Mouse (Mus musculus) frontal cortex, adult (tissue): Measurements from ENCODE around the gene Snx21.

ENCODE experiments used
- ATAC-seq: cut with Nextera tagmentation; 2 replicates; pipeline ENCODE4 v1.9.2; 2017; ENCODE audit warnings: mild to moderate bottlenecking, moderate library complexity, mixed read lengths; ENCODE audit not compliant: low TSS enrichment

Gene Snx21

DNA sequence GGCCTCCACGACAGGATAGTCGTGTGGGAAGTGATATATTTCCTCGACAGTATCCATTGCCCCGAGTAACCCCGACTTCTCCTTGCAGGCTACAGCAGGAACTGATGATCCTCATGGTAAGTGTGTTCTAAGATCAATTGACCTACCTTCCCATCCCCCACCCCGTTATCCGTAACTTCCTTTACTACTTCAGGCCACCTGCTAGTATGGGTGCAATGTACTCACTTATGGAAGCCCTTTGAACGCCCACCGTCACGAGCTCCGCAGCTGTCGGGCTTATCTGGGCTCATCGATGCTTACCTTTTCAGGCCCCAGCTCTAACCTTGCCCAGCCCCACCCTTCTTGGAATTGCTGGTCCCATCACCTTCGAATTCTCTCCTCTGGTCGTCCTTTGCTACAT lies 15.3 kb upstream of the Snx21 start:
- ATAC-seq: no peak

DNA sequence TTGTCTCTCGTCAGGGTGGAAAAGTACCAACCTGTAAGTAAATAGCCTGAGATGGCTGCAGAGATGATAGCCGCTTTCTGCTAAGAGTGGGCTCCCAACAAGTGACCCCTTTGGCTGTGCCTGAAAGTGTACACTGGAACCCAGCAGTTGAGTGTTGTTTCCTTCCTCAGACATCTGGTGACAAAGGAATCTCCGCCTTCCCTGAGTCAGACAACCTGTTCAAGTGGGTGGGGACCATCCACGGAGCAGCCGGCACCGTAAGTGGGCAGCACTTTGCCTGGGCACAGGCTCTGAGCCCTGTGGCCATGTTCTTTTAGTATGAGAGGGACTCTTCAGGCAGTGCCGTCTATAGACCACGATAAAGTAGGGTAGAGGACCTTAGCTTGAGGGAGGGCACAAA lies 14.5 kb upstream of the Snx21 start:
- no peak for ATAC-seq

DNA sequence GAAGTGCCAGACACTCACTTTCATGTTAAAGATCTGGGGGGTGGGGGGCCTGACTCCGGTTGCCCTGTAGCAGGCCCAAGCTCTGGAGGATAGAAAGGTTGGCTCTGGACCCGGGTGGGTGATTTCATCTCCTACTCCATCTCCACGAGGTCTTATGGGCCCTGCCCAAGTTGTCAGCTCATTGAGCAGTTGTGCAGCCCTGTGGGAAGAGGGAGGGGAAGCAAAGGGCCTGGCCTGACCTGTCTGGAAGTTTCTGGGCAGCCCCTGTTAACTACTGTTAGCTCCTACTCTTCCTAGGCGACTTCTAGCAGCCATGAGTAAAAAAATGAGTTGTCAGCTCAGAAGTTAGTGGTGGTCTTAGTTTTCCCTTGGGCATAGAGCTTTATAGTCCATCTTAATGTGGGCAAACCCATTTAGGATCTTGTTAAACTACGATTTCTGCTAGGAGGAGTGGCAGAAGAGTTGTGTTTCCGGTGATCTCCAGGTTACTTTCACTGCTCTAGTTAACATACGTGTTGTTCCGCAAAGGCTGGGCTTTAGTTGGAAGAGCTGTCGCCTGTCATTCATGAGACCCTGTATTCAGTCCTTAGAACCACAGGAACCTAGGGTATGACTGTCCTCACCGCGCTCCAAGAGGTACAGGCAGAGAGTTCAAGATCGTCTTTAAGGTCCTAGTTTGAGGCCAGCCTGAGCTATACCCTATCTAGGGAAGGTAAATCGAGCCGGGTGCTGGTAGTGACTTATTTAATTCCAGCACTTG lies 12.2 kb upstream of the Snx21 start:
- no peak for ATAC-seq

DNA sequence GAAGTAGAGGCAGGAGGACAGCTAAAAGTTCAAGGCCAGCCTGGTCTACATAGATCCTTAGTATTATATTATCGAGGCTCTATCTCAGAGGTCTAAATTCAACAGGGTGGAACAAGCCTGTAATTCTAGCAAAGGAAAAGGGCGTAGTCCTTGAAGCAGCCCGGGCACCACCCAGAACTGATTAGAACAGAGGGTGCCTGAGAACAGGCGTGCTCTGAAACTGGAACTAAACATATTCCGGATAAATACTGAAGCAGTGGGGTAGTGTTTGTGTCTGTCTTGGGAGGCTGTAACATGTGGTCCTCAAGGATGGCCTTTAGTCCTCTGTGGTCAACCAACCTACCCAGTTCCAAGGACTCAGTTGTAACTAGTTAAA lies 11.6 kb upstream of the Snx21 start:
- ATAC-seq: no peak

DNA sequence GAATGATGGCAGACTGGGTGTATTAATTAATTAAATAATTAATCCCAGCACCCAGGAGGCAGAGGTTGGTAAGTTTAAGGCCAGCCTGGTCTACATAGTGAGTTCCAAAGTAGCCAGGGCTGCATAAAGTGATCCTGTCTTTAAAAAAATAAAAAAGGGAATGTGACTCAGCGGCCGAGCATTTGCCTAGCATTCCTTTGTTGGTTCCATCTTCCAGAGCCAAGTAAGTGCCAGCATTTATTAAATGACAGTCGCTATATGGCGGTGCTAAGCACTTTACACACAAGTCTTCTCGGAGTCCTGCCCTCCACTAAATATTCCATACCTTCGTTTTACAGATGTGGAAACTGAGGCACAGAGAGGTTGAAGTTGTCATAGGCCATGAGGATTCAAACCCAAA lies 9.5 kb upstream of the Snx21 start:
- ATAC-seq: no peak

DNA sequence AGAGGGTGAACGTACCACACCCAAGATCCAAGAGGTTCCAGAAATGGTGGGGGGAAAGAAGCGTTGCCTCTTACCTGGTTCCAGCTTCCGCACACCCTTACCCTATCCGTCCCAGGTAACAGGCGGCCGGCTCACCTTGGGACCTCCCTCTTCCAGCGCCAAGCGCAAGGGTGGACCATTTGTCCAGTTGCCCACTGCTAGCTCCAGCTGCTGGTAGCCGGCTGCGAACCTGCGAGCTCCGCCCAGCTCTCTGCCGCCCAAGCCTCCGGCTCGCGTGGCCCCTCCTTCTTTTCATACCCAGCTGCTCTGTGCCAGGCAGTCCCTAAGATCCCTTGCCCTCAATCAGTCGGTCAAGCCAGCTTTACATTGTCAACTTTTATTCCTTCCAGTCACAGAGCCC lies 8.8 kb upstream of the Snx21 start:
- no peak for ATAC-seq

DNA sequence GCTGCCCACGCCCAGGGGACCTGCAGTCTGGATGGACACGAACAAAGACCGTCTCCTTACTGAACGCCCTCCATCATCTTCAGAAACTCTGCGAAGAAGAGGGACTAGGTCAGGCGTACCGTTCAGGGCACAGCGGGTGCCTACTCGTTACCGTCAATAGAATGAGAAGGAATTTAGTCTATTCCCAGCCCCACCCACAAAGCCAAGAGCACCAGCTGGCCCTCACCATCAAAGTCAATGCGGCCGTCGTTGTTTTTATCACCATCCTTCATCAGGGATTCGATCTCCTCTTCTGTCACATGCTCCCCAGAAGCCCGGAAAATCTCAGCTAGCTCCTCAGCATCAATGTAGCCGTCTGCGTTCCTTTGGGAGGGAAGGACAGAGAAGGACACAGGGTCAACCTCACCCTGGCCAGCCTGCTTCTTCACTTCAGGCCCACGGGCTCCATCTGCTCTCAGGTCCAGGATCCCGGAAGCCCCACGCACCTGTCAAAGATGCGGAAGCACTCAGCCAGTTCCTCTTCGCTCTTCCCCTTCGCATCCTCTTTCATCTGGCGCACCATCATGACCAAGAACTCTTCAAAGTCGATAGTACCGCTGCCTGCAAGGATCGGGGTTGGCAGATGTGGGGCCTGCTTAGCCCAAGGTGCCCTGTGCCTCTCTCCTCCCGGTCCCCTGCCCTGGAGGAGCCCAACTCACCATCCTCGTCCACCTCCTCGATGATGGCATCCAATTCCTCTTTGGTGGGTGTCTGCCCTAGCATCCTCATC lies 8.2 kb upstream of the Snx21 start:
- ATAC-seq: no peak

DNA sequence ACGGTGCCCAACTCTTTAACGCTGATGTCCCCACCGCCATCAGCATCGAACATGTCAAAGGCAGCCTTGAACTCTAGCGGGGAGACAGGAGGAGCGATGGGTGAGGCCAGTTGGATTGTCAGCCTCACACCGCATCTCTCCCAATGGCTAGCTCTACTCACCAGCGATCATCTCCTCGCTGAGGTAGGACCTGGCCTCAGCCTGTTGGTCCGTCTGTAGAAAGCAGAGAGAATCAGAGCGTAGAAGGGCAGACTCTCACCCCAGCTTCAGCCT lies 7.7 kb upstream of the Snx21 start:
- no peak for ATAC-seq

DNA sequence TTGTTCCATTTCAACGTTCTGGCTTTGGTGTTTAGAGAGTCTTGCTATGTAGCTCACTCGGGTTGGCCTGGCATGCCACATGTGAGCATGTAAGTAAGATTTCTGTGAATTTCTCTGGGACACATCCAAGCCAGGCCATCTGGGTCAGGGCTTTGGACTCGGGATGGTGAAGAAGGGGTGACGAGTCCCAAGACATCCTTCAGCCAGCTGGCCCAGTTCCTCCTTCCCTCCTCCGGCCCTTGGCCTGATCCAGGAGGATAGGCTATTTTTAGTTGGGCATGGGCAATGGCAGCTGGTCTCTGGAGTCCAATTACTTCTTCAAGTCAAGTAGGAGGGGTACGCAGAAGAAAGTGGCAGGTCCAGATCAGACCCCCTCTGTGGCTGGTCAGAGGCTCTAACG lies 6.8 kb upstream of the Snx21 start:
- ATAC-seq: no peak

DNA sequence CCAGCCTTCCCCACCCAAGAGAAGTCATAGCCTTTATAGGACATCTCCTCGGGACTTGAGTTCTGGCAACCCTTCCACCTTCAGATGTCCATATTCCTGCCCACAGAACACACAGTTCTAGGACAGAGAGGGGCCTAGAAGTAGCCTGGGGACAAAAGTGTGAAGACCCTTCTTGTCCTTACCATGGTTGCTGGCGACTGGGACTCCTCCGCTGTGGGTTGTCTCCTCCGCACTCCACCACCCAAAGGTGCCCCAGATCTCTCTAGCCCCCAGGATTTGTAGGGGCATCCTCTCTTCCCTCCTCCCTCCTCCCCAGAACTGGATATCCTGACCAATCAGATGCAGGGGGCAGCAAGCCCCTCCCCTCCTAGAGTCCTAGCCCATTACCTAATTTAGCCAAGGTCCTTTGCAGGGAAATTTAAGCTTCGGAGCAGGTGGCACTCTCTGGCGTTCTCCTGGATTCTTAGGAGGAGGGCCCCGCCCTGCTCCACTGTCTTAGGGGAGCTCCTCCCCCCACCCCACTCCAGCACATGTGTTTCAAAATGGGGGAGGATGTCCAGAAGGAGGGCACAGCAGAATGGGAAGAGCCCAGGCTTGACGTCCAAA lies 6.0 kb upstream of the Snx21 start, which contains the start of gene Tnnc2:
Tnnc2 (minus strand) TSS at position 487 of the 606 bp plus-strand sequence.
- ATAC-seq: no peak

DNA sequence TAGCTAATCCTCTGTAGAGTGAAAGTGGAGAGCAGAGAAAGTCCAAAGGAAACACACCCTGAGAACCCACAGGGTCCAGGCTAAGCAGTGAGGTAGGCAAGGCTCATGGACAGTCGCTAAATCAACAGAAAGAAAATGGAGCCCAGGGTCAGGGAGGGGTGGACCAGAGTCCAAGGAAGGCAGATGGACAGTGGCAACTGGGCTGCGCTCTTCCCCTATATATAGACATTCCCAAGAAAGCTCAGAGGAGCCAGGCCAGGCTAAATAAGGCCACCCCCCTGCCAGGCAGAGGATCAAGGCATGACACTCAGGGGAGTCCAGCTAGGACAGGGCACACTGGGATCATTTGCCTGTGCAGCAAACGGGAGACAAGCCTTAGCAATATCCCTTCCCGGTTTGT lies 3.7 kb upstream of the Snx21 start:
- no peak for ATAC-seq

DNA sequence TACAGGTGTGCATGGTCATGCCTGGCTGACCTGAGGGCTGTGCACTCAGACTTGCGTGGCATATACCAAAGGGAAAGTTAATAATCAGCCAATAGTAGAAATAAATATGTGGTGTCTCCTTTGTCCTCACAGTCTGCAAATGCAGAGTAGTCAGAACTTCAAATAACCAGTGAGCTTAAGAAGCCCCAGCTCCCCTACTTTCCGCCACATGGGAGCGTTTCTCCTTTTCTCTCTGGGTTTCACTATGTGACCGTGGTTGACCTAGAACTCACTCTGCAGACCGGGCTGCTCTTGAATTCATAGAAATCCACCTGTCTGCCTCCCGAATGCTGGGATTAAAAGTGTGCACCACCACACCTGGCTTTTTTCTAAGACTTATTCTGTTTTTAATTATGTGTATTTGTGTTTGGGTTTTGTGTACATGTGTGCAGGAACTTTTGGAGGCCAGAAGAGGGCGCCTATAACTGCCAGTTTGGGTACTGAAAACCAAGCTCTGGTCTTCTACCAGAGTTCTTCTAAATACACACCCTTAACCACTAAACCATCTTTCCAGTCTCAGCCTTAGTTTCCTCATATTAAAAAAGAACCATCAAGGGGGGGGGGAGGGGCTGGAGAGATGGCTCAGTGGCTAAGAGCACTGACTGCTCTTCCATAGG lies 1.6 kb upstream of the Snx21 start:
- ATAC-seq: no peak

DNA sequence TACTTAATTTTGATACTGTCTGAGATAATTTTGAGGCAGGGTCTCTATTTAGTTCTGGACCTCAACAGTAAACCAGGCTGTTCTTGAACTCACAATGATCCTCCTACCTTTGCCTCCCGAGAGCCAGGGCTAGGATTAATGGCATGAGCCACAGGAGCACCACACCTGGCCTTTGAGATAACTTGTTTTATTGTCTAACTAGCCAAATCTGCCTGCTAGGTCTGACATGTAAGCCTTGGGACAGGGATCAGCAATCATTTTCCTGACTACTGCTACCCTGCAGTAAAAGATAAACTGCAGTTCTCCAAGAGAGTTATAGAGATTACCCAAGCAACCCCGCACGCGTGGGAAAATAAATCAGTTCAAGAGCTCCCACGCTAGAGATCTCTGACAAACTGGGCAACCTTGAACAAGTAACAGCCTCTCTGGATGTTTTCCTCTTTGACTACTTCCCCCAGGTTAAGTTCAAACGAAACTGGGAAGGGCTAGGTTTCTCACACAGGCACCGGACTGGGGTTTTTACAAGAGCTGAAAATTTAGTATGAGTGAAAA lies 678 bp upstream of the Snx21 start:
- ATAC-seq: no peak

DNA sequence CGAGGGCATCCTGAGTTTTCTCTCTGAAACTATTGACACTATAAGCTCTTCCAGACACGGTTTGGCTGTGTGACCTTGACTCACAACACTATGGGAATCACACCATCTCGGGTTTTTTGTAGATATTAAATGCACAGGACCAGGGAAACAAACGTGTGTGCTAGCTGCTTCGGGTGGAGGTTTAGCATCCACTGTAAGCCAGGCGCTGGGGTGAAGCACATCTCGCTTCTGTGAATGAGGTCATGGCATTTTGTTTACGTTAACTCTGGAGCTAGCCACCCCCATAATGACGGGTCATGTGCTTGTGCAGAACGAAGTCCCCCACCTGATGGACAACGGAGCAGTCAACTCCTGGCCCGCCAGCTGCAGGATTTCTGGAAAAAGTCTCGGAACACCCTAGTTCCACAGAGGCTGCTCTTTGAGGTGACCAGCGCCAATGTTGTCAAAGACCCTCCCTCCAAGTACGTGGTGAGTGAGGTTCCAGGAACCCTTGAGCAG lies 814 bp downstream of the Snx21 start:
- 0 out of 2 replicates have a peak, but pooled peaks have one; percentile 13 for ATAC-seq

DNA sequence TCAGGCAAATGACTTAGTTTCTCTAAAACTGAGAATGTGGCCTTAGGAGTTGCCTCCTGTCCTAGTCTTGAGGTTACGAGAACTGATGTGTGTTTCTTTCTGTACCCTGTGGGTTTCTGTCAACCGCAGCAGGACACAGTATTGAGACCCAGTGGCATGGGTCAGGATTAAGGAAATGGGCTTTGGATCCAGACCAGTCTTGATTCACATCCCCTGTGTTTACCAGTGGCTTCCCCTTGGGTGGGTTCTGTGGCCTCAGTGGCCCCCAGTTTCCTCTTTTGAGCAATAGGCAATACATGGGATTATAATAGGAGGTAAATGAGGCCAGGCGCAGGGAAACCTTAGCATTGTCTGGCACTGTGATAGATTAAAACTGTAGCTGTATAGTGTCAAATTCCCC lies 1.4 kb downstream of the Snx21 start:
- no peak for ATAC-seq

DNA sequence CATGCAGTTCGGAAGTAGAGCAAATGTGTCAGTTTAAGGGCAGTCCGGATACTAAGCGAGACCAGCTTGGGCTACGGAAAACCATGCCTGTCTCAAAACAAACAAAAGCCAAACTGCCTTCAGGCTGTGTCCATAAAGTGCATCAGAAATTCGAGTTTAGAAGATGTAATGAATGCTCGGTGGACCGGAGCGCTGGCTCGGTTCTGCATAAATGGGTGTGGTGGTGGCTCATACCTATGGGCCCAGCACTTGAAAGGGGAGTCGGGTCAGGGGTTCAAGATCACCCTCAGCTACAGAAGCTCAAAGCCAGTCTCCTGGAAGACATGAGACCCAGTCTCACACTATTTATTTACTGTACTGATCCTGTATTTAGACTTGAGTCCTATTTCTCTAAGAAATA lies 2.2 kb downstream of the Snx21 start:
- ATAC-seq: no peak

DNA sequence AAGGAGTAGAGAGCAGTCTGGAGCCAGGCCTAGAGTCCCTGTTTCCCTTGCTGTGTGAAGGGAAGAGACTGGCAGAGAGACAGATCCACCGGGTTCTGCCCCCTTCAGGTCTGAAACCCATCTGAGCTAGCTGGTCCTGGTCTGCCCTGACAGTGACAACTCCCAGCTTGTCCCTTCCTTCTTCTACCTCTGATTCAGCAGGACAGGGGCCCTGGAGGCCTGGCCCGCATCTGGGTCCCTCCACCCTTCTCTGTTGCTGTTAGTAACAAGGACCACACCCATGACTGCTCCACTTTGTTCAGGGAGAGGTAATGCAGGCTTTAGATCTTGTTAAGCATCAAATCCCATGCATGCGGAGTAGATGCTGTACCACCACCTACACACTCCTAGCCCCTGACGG lies 2.8 kb downstream of the Snx21 start:
- ATAC-seq: no peak

DNA sequence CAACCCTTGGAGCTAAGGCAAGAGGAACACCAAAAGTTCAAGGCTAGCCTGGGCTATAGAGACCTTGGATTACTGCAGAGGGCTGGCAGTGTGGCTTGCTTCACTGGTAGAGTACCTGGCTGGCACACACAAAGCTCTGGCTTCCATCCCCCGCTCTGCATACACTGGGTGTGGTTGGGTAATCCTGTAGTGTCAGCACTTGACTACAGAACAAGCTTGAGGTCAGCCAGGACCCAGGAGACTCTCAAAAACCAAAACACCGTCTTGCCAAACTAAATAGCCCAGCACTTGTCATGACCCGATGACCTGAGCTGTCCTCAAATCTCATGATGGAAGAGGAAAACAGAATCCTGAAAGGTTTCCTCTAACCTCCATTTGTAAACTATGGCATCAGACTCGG lies 4.8 kb downstream of the Snx21 start:
- no peak for ATAC-seq

DNA sequence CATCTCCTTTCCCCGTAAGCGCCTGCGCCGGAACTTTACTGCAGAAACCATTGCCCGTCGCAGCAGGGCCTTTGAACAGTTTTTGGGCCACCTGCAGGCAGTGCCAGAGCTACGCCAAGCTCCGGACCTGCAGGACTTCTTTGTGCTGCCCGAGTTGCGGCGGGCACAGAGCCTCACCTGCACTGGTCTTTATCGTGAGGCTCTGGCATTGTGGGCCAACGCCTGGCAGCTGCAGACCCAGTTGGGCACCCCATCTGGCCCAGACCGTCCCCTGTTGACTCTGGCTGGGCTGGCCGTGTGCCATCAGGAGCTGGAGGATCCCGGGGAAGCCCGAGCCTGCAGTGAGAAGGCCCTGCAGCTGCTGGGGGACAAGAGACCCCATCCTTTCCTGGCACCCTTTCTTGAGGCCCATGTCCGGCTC lies 6.2 kb downstream of the Snx21 start:
- no peak for ATAC-seq

DNA sequence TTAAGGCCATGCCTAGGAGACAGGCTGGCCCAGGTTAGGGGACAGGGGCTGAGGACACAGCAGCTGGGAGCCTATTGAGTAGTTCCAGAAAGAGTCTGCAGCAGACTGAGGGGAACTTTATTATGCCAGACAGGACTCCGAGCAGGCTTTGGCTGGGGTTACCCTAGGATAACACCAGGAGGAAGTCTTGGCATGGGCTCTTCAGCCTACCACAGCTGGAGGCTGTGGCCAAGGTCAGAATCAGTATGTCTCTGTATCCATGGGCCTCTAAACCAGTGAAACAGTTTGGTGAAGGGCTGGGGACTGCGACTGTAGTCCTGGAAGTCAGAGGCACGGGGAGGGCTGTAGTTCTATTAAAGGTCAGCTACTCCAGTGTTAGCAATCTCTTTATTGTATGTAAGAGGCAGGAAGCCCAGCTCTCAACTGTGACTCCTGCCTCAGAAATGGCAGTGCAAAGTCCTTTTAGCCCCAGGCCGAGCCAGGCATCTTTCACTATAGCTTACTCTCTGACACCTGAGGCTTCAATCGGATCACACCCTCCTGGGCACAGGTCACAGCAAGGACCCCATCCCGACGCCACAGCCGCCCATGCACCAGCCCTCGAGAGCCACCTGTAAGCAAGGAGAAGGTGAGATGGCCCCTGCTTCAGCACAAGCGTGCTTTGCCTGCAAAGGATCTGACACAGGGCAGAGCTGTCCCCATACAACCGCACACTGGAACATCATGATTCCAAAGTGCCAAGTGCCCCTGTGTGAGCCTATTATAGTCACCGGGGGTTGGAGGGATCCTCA lies 7.0 kb downstream of the Snx21 start:
- ATAC-seq: no peak

DNA sequence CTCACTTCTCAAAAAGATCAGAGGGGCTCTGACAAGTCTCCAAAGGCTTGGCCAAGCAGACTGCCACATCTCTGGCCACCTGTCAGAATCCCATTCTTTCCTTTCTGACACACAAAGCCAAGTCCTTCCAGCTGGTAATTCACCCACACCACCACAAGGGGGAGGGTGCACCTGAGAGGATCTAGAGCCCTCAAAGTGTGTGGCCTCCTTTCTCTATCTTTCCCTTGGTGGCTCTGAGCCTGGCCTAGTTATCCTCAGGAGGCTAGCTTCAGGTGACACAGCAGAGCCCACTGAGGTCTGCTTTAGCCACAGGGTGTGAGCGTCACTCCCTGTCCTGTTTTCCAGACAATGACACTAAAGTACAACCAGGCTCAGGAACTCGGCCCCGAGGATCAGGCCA lies 7.6 kb downstream of the Snx21 start:
- peak; percentile 41 for ATAC-seq
